Mouse (Mus musculus) heart, postnatal 25 days (tissue): ENCODE results near the gene Zfp213. TPM values are rescaled to one million over a fixed set of nuclear protein-coding genes. Genes with fewer than 3 reads are reported as not detected.
"Not testable (repeated sequence)": the region's sequence is repeated elsewhere in the genome, so short reads cannot be mapped to it uniquely, and the experiment has no call there.

Experiments
- DNase-seq: peaks from one replicate; pipeline ENCODE4 v3.0.0; 2022; ENCODE audit warnings: low spot score
- intact Hi-C: fragments of 180-260 bp; cut with DNase I; formaldehyde crosslinking; loops from one replicate; pipeline ENCODE4 v1.15.1; 2025
- total RNA-seq, 2 experiments: library from RNA; stranded (reverse); gene quantifications; 2 replicates each; pipeline ENCODE4 v1.2.3; 2021

The Zfp213 gene
- total RNA-seq, 2 experiments from 2014 or later, result 4.7 to 6.2 TPM

DNA sequence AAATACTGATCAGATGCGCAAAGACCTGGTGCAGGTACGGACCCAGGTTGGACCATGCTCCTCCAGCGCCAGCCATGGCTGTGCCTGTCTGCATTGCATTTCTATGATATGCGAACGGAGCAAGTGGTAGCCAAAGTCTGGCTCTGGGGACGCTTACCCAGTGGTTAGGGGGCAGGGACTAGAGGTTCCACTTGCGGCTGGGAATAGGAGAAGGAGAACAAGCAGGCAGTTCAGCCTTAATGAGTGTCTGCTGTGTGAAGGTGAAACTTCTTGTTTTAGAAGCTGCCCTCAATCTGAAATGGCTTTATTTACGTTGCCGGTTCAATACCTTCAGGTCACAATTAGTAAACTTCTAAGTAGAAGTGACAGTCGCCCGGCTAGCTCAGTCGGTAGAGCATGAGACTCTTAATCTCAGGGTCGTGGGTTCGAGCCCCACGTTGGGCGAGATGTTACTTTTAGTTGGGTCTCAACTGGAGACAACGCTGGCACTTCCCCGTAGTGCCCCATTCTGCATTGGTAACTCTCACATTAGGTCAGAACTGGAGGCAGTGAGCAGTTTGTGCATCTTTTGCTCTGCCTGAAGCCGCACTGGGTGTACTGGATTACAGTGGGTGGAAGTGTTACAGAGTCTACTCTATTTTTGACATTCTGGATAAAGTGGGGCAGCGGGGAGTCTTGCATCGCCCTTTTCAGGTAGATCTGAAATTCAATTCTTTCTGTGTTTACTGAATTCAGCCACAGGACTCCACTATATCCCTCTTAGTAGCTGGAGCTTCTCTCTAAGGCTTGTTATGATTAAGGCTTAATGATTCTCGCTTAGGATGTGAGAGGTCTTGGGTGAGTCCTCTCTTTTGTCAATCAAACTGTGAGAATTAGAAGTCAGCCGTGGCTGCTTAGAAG, 30.2 kb downstream of the Zfp213 start:
- DNase-seq, intact Hi-C loops: not testable (repeated sequence)

GRCm38 (mm10) chr17:23531408-23531807, 32.6 kb downstream of the Zfp213 start:
- intact Hi-C loops, DNase-seq: not testable (repeated sequence)

GRCm38 (mm10) chr17:23522941-23523732, 40.9 kb downstream of the Zfp213 start:
- intact Hi-C loops, DNase-seq: not testable (repeated sequence)

DNA sequence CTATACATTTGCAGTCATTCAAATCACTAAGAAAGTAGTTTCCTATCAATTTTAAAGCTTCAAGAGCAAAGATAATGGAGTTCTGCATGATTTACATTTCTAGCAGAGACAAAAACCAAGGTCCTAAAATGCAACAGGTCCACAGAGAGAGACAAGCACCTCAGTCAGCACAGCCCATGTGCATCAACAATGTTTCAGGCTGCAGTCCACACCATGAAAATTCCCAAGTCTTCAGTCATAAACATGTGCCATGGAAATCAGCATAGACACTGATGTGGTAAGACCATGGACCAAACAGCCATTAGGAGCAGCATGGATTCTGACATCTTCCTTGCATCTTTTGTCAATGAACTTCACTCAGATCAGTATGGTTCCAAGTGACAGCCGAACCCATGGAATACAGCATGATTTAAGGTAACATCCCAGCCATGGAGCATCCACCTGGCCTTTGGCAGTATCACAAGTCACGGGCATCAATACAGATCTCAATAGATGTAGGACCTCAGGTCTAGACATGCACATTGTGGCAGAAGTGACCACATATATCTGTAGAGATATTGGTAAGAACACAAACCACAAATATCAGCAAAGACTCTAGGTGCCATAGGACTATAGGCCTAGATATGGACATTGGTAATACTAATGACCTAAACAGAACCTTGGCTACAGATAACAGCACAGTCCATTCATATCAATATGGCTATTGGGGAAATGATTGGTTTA, 45.2 kb downstream of the Zfp213 start:
- intact Hi-C loops, result no loop called here
- DNase-seq, result no peak

Other genes with a start within 250 kb of the Zfp213 start
- not detected for gene Vmn2r115, start 220.5 kb downstream of the Zfp213 start, total RNA-seq
- gene Vmn2r116, start 179.6 kb downstream of the Zfp213 start, total RNA-seq, result not detected
- not detected for gene Vmn2r117, start 84.5 kb downstream of the Zfp213 start, total RNA-seq
- gene Zfp13, start 35.2 kb upstream of the Zfp213 start, total RNA-seq, result 1 to 10 TPM; 3.4 to 4.8 TPM
- not detected for gene Zscan10, start 36.6 kb upstream of the Zfp213 start, total RNA-seq
- under 1 TPM; 0.06 to 0.08 TPM for gene Mmp25, start 81.0 kb upstream of the Zfp213 start, total RNA-seq
- gene Bicdl2, start 96.3 kb upstream of the Zfp213 start, total RNA-seq, result not detected
- gene Hcfc1r1, start 109.4 kb upstream of the Zfp213 start, total RNA-seq, result 100 to 1,000 TPM; 193 to 207 TPM
- gene Thoc6, start 109.6 kb upstream of the Zfp213 start, total RNA-seq, result 10 to 100 TPM; 12.2 to 12.3 TPM
- gene Tnfrsf12a, start 113.2 kb upstream of the Zfp213 start, total RNA-seq, result 100 to 1,000 TPM in 1 of 2 experiments, 10 to 100 TPM in 1; 79.9 to 111 TPM
- not detected for gene Cldn6, start 115.0 kb upstream of the Zfp213 start, total RNA-seq
- not detected for gene Cldn9, start 119.8 kb upstream of the Zfp213 start, total RNA-seq
- gene 1520401A03Rik, start 158.5 kb upstream of the Zfp213 start, total RNA-seq, result not detected
- 1 to 10 TPM; 1.4 to 1.5 TPM for gene Pkmyt1, start 162.1 kb upstream of the Zfp213 start, total RNA-seq
- 10 to 100 TPM; 26.1 to 29.5 TPM for gene Paqr4, start 176.6 kb upstream of the Zfp213 start, total RNA-seq
- gene Kremen2, start 181.6 kb upstream of the Zfp213 start, total RNA-seq, result not detected
- 10 to 100 TPM; 29.7 to 33.2 TPM for gene Flywch1, start 207.4 kb upstream of the Zfp213 start, total RNA-seq
- 1 to 10 TPM in 1 of 2 experiments, under 1 TPM in 1; 0.88 to 1.6 TPM for gene Flywch2, start 221.8 kb upstream of the Zfp213 start, total RNA-seq
- 100 to 1,000 TPM; 157 to 162 TPM for gene Srrm2, start 226.3 kb upstream of the Zfp213 start, total RNA-seq